Mouse (Mus musculus) heart, adult 18-20 months (tissue): ENCODE measurements at regions not wholly inside any gene's neighbourhood (a gene's known extent, or its start where the extent isn't known, plus 50 kb on each side); places are given as distances from the start of the nearest gene placed in this dataset.

Experiments
- DNase-seq, 2 experiments: peaks; one replicate each; pipeline ENCODE4 v3.0.0; 2021 to 2022; ENCODE audit warnings: mixed read lengths in 1 of 2

DNA sequence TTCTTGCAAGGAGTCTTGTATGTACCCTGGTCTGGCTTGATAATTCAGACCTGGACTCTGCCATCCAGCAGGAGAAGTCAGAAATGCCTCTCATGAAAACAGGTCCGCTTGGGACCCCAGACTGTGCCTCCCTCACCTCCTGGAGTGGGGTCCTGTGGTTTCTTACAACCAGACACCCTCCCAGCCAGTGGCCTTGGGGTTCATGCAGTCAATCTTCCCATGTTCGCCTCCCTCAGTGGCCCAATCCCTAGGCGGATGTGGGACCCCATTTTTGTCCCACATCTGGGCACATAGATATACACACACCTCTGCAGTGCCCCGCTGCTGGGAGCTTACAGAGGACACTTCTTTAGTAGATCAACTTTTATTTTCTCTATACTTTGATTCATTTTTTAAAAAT, 217.7 kb downstream of the Lrfn2 start:
- DNase-seq: no peak

DNA sequence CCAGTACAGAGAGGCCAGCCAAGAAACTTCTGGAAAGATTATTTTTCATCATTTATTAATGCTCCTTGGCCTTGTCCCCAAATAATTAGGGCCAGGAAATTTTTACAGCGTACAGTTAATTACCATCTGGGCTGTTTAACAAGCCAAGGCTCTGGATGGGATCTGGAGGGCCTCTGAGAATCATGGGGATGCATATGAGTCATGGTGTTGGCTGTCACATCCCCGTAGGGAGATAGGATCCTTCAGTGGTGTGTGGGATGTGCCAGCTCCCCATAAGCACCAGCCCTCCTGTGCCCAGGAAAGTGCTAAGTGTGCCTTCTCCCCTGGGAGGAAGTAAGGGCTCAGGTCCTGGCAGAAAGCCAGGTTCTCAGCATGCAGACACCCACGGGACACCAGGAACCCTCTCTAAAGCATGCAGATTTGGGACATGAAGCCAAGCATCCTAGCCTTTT, 218.8 kb downstream of the Lrfn2 start:
- DNase-seq: peak; percentile 37 to 62

DNA sequence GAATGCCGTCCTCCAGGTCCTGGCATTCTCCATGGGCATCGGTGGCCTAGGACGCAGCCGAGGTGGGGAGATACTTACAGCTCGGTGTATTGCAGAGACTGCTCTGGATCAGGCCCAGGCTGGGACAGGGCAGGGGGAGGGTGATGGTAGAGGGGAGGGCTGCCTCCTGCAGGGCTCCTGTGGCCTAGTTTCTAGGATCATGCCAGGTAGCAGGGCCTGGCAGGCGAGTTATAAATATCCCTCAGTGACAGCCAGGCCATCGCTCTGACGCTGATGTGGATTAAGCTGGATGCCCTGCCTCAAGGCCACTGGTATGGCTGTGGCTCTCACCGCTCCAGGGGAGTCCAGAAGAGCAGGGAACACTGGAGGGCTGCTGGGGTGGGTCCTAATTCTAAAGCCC, 221.8 kb downstream of the Lrfn2 start:
- DNase-seq: peak; percentile 49 to 71

GRCm38 (mm10) chr17:49155001-49155515, 222.9 kb downstream of the Lrfn2 start:
- peak in 1 of 2 experiments; percentile 8 for DNase-seq

- DNase-seq: no peak
Observed at GRCm38 (mm10) chr17:49157586-49157985, 225.4 kb downstream of the Lrfn2 start.

- peak; percentile 25 to 59 for DNase-seq
Observed at GRCm38 (mm10) chr17:49171252-49172047, 239.3 kb downstream of the Lrfn2 start.

- DNase-seq: peak in 1 of 2 experiments; percentile 25
Observed at GRCm38 (mm10) chr17:49172052-49172799, 240.0 kb downstream of the Lrfn2 start.

GRCm38 (mm10) chr17:49172800-49173150, 240.6 kb downstream of the Lrfn2 start:
- DNase-seq: no peak

- DNase-seq: no peak
Observed at GRCm38 (mm10) chr17:49177966-49178731, 246.0 kb downstream of the Lrfn2 start.

GRCm38 (mm10) chr17:49182485-49182884, 245.7 kb upstream of the Mocs1 start:
- peak; percentile 29 to 67 for DNase-seq

- no peak for DNase-seq
Observed at GRCm38 (mm10) chr17:49183917-49184316, 244.2 kb upstream of the Mocs1 start.

GRCm38 (mm10) chr17:49185052-49185612, 243.0 kb upstream of the Mocs1 start:
- no peak for DNase-seq

- peak; percentile 12 to 33 for DNase-seq
Observed at GRCm38 (mm10) chr17:49189765-49190164, 238.4 kb upstream of the Mocs1 start.

- no peak for DNase-seq
Observed at GRCm38 (mm10) chr17:49190337-49190736, 237.8 kb upstream of the Mocs1 start.

DNA sequence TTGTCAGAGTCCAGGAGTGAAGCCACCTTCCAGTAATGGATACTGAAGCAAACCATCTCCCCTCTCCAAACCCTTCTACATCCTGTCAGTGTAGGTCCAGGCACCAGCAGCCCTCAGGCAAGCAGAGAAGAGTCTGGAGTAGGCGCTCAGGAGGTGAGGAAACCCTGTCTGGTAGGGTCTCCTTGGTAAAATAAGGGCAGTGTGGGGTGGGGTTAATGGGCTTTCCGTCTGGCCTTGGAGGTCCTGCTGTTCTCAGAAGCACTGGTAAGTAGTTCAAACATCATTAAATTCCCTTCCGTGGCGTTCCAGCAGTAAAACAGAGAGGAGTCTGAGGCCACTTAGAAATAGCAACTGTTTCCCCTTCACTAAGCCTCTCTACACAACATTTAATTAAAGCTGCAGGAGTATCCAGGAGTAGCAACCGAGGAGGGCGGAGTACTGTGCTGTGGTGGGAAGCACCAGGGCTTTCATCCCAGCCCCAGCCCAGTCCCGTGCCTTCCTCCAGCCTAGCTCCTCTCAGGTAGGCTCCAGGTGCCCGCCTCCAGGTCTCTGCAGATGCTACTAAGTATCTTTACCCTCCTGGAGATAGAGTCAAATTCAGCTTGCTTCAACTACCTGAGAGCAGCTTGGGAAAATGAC, 232.0 kb upstream of the Mocs1 start:
- DNase-seq: no peak

GRCm38 (mm10) chr17:49201495-49201894, 226.7 kb upstream of the Mocs1 start:
- no peak for DNase-seq

DNA sequence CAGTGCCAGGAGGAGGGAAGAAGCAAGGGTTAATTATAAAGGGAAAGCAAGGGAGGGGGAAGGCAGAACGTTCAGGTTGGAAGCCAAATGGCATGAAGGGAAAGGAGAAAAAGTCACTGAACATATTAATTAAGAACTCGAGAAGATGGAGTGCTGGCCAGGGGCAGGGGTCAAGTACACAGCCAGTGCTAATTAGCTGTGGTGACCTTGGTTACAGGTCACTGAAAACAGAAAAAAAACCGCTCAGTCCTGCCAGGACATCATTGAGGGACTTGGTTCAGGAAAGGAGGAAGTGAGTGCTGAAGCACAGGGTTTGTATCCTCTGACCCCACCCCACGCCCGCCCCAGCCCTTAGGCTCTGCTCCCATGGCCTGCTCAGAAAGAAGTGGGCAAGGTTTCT, 223.1 kb upstream of the Mocs1 start:
- DNase-seq: no peak

- DNase-seq: no peak
Observed at GRCm38 (mm10) chr17:49205564-49205963, 222.6 kb upstream of the Mocs1 start.

GRCm38 (mm10) chr17:49206708-49207107, 221.5 kb upstream of the Mocs1 start:
- peak in 1 of 2 experiments; percentile 12 for DNase-seq

DNA sequence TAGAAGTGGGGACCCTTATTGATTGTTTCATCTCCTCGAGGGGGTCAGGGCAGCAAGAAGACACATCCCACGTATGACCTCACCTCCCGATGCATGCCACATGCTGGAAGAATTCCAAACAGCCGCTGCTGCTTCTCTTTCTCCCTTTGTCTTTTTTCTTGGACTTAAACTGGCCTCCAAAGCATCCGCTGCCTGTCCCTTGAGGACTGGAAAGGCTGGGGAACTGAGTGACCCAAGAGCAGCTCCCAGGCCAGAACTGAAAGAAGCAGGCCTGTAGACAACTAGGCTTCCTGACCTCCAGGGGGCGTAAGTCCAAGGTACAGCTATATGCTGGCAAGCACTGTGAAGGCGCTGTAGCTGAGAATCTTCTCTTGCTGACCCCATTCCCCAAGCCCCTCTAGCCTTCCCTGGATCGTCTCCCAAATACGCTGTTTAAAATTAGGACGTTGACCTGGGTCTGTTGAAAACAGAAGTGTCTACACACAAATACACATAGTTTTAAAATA, 219.8 kb upstream of the Mocs1 start:
- DNase-seq: peak; percentile 21 to 46

GRCm38 (mm10) chr17:49212918-49213317, 215.2 kb upstream of the Mocs1 start:
- no peak for DNase-seq
